Mouse (Mus musculus) cerebellum, adult 18-20 months (tissue): ENCODE measurements around the gene Gm45618.
A peak's percentile ranks its signal among the peaks of the same experiment; 100 is the strongest.
"Not testable (repeated sequence)": the region's sequence is repeated elsewhere in the genome, so short reads cannot be mapped to it uniquely, and the experiment has no call there.

Source experiments
- DNase-seq, 2 experiments: peaks; one replicate each; pipeline ENCODE4 v3.0.0; 2021

The Gm45618 gene

GRCm38 (mm10) chr7:142120629-142121028, at the start of gene Gm45618:
TSS of gene Gm45618 (minus strand) at chr7:142120729.
- not testable (repeated sequence) for DNase-seq

GRCm38 (mm10) chr7:142169836-142170235, 49.3 kb upstream of the Gm45618 start:
- no peak for DNase-seq

- not testable (repeated sequence) for DNase-seq
Measured at GRCm38 (mm10) chr7:142165639-142166038, 45.1 kb upstream of the Gm45618 start, which contains the start of gene Gm4553. TSS of gene Gm4553 (minus strand) at chr7:142165739.

- no peak for DNase-seq
Measured at GRCm38 (mm10) chr7:142159366-142159765, 38.8 kb upstream of the Gm45618 start.

GRCm38 (mm10) chr7:142157013-142157412, 36.5 kb upstream of the Gm45618 start, which contains the start of gene Gm29735:
TSS of gene Gm29735 (minus strand) at chr7:142157113.
- DNase-seq, result not testable (repeated sequence)

GRCm38 (mm10) chr7:142155308-142155707, 34.8 kb upstream of the Gm45618 start:
- no peak for DNase-seq

GRCm38 (mm10) chr7:142152191-142152590, 31.7 kb upstream of the Gm45618 start:
- no peak for DNase-seq

GRCm38 (mm10) chr7:142148633-142149032, 28.1 kb upstream of the Gm45618 start:
- DNase-seq, result no peak

- DNase-seq, result peak; percentile 39 to 42
Measured at GRCm38 (mm10) chr7:142146033-142146432, 25.5 kb upstream of the Gm45618 start.

- DNase-seq, result no peak
Measured at GRCm38 (mm10) chr7:142145413-142145940, 24.9 kb upstream of the Gm45618 start.

- no peak for DNase-seq
Measured at GRCm38 (mm10) chr7:142144507-142144906, 24.0 kb upstream of the Gm45618 start, which contains the start of gene Gm45337. TSS of gene Gm45337 (minus strand) at chr7:142144607.

- not testable (repeated sequence) for DNase-seq
Measured at GRCm38 (mm10) chr7:142143506-142144010, 23.0 kb upstream of the Gm45618 start.

- no peak for DNase-seq
Measured at GRCm38 (mm10) chr7:142140696-142141095, 20.2 kb upstream of the Gm45618 start.

GRCm38 (mm10) chr7:142135934-142136333, 15.4 kb upstream of the Gm45618 start, which contains the start of gene Gm39115:
TSS of gene Gm39115 (minus strand) at chr7:142136034.
- not testable (repeated sequence) for DNase-seq

GRCm38 (mm10) chr7:142134206-142134995, 13.9 kb upstream of the Gm45618 start:
- DNase-seq, result peak; percentile 7 to 8

- no peak for DNase-seq
Measured at GRCm38 (mm10) chr7:142128843-142129242, 8.3 kb upstream of the Gm45618 start.

- peak; percentile 34 to 44 for DNase-seq
Measured at GRCm38 (mm10) chr7:142119632-142120031, 897 bp downstream of the Gm45618 start.

- DNase-seq, result no peak
Measured at GRCm38 (mm10) chr7:142104747-142105146, 15.8 kb downstream of the Gm45618 start.

- DNase-seq, result peak; percentile 90 to 92
Measured at GRCm38 (mm10) chr7:142097776-142098175, 22.8 kb downstream of the Gm45618 start.

- peak in 1 of 2 experiments; percentile 24 for DNase-seq
Measured at GRCm38 (mm10) chr7:142096701-142097100, 23.8 kb downstream of the Gm45618 start.

GRCm38 (mm10) chr7:142095183-142095931, 25.2 kb downstream of the Gm45618 start, which contains the start of gene Dusp8:
TSS of gene Dusp8 (minus strand) at chr7:142095843.
- DNase-seq, result peak; percentile 97 to 99

- peak; percentile 82 to 84 for DNase-seq
Measured at GRCm38 (mm10) chr7:142094301-142095143, 26.0 kb downstream of the Gm45618 start.
